Mouse (Mus musculus): Measurements from ENCODE around the gene Gm10563. TPM values are rescaled to one million over a fixed set of nuclear protein-coding genes. Genes with fewer than 3 reads are reported as not detected.
"Not testable (repeated sequence)": the region's sequence is repeated elsewhere in the genome, so short reads cannot be mapped to it uniquely, and the experiment has no call there.

Gene Gm10563
- not detected for total RNA-seq (2021)

- intact Hi-C loops (cut with DNase I); DNase-seq (ENCODE audit: low spot score): not testable (repeated sequence)
Observed at GRCm38 (mm10) chr4:155645308-155645707, at the start of gene Gm10563. Gm10563 (minus strand) TSS chr4:155645408.

DNA sequence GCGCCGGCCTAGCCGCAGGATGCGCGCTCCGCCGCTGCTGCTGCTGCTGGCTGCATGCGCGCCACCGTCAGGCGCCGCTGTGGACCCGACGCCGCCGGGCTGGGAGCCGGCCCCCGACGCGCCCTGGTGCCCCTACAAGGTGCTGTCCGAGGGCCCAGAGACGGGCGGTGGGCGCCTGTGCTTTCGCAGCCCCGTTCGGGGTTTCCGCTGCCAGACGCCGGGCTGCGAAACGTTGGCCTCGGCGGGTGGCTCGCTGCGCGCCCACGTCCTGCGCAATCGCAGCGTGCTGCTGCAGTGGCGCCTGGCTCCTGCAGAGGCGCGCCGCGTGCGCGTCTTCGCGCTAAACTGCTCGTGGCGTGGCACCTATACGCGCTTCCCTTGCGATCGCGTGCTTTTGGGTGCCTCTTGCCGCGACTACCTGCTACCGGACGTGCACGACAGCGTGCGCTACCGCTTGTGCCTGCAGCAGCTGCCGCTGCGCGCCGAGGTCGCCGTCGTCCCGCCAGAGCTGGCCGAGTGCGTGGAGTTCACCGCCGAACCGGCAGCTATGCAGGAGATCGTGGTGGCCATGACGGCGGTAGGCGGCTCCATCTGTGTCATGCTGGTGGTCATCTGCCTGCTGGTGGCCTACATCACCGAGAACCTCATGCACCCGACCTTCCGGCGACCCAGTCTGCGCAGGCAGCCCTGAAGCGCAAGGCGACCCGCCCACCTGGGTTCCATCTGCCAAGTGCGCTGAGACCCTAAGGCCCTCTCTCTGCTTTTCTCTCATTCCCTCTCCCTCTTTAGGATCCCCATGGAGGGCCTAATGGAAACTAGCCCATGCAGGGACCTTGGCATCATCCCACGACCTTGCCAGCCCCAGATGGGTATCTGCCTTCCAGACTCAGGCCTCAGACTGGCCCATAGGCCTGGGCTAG, 49.5 kb upstream of the Gm10563 start:
- peak; percentile 21 for DNase-seq (ENCODE audit: low spot score)
- intact Hi-C loops (cut with DNase I) = no loop called here

DNA sequence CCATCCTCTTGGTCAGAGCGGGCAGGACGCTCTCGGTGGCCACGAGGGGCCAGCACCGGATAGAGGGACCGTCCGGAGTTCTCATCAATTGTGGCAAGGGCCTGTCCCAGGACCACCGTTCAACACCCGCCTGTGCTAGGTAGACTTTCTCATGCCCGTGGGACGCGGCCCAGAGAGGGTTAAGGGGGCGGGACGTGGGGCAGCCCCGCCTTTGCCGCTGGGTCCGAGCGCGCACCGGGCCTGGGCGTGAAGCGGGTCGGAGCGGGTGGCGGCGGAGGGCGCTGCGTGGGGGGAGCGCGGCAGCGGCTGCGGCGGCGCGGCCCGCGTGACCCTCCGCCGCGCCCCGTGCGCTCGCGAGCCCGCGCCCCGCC, 48.9 kb upstream of the Gm10563 start, which contains the start of gene Fndc10:
TSS of gene Fndc10 (plus strand) at position 232 of the 371 bp plus-strand sequence.
- intact Hi-C loops (cut with DNase I) = no loop called here
- peak; percentile 28 for DNase-seq (ENCODE audit: low spot score)

DNA sequence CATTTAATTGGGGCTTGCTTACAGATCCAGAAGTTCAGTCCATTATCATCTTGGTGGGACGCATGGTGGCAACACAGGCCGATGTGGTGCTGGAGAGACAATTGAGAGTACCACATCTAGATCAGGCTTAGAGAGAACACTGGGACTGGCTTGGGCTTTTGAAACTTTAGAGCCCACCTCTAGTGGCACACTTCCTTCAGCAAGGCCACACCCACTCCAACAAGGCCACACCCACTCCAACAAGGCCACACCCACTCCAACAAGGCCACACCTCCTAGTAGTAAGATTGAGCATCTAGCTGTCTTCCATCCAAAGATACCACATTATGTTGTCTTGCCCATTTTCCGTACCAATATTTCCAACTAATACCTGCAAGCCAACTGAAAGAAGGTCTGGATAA, 47.2 kb upstream of the Gm10563 start:
- intact Hi-C loops (cut with DNase I) = no loop called here
- DNase-seq (ENCODE audit: low spot score) = no peak

GRCm38 (mm10) chr4:155690571-155691375, 45.6 kb upstream of the Gm10563 start:
- DNase-seq (ENCODE audit: low spot score) = no peak
- intact Hi-C loops (cut with DNase I) = no loop called here

DNA sequence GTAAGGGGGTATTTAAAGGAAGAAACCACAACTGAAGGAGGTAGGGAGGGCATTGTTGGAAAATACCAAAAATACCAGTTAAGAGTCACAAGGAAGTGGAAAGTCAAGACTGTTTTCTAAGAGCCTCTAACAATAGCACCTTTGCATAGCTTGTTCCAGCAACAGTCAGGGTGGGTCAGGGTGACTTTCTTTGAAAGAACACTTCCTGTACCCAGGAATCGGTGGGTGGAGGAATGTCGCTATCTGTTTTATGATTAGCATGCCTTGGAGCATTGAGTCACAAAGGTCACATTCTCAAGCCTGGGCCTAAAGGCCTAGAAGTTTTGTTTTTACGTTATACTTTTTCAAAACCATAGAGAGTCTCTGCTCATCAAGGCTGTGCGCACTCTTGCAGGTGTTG, 42.6 kb upstream of the Gm10563 start:
- intact Hi-C loops (cut with DNase I); DNase-seq (ENCODE audit: low spot score): not testable (repeated sequence)

- DNase-seq (ENCODE audit: low spot score); intact Hi-C loops (cut with DNase I): not testable (repeated sequence)
Observed at GRCm38 (mm10) chr4:155683670-155684277, 38.6 kb upstream of the Gm10563 start.

DNA sequence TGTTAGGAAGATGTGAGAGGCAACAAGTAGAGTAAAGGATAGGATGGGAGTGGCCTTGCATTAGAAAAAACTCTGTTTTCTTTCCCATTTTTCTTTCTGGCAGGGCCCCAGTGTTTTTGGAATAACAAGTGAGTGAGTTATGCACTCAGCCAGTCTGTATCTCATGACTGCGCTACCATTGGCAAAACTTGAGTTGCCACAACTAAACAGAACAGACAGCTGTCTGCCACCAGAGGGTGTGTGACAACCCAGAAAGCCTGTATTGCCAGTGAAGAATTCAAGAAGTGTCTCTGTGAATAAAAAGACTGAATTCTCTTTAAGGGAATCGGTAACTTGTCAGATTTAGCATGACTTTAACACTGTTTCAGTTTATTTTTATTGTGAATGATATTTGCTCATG, 30.8 kb upstream of the Gm10563 start:
- no peak for DNase-seq (ENCODE audit: low spot score)

DNA sequence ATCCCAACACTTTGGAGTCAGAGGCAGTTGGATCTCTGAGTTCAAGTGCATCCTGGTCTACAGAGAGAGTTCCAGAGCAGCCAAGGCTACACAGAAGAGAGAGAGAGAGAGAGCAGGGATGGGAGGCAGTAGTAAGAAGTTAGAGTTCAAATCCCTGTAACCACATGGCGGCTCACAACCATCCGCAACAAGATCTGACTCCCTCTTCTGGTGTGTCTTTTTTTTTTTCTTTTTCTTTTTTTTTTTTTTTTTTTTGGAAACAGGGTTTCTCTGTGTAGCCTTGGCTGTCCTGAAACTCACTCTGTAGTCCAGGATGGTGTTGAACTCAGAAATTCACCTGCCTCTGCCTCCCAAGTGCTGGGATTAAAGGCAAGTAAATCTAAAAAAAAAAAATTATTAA, 26.9 kb upstream of the Gm10563 start:
- no peak for DNase-seq (ENCODE audit: low spot score)
- intact Hi-C loops (cut with DNase I) = no loop called here

More for the DNA sequence above, 30.8 kb upstream of the Gm10563 start:
- intact Hi-C loops (cut with DNase I) = no loop called here

DNA sequence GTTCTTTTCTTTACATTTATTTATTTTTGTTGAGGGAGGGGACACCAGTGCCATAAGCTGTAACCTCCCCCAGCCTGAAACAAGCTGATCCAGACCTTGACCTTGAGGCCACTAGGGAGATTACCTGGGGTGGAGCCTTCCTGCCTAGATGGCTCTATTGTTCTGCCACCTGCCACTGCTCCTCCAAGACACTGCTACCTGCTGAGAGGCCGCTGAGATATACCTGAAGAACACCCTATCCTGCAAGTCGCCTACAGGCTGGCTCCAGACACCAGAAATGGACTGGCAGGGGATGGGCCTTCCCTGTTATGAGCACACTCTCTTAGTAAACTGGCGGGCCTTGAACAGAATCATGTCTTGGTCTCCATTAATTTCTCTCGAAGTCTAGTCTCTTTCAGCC, 25.0 kb upstream of the Gm10563 start:
- intact Hi-C loops (cut with DNase I) = not testable (repeated sequence)

GRCm38 (mm10) chr4:155669598-155670075, 24.4 kb upstream of the Gm10563 start:
- DNase-seq (ENCODE audit: low spot score) = no peak
- intact Hi-C loops (cut with DNase I) = loop anchor here (5.0 kb wide), 1 partner anchor 42 kb away; no protein-coding TSS in a partner anchor

More for the DNA sequence above, 25.0 kb upstream of the Gm10563 start:
- DNase-seq (ENCODE audit: low spot score) = not testable (repeated sequence)

GRCm38 (mm10) chr4:155668689-155669597, 23.7 kb upstream of the Gm10563 start, which contains the start of gene Mib2:
Mib2 (minus strand) TSS chr4:155669198.
- intact Hi-C loops (cut with DNase I) = loop anchor here (5.0 kb wide), 1 partner anchor 42 kb away; no protein-coding TSS in a partner anchor
- peak; percentile 94 for DNase-seq (ENCODE audit: low spot score)

- no peak for DNase-seq (ENCODE audit: low spot score)
- intact Hi-C loops (cut with DNase I) = loop anchor here (5.0 kb wide), 1 partner anchor 40 kb away; no protein-coding TSS in a partner anchor
Observed at GRCm38 (mm10) chr4:155666903-155667302, 21.7 kb upstream of the Gm10563 start.

DNA sequence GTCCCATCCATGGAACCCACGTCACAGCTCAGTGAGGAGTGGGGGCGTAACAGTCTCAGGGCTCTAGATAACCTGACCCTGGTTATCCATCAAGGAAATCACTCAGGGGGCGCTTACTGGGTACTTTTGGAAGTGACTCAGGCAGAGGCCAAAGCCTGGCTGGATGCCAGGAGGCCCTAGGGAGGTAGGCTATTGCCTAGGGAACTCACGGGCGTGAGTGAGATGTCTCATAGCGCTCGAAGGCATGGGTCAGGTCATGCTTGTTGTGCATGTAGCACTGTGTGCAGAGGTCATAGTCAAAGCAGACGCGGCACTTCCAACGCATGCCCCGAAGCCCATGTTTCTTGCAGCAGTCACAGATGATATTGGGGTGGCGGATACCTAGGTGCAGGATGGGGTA, 15.4 kb upstream of the Gm10563 start:
- DNase-seq (ENCODE audit: low spot score) = no peak
- intact Hi-C loops (cut with DNase I) = no loop called here

DNA sequence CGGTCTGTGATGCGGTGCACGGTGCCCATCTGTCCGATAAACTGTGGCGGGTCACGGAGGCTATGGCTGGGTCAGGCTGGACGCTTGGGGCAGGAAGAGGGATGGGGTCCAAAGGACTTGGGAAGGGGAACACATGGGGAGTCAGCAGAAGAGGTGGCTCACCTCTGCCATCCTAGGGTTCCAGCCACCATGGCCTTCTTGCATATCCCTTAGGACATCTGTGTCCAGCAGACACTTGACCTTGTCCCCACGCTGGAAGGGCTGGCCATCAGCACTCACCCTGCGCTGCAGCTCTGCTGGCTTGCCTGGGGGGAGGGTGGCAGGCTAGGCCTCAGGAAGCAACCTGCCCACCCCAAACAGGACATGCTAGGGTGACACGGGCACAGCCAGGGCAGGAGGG, 13.8 kb upstream of the Gm10563 start:
- no peak for DNase-seq (ENCODE audit: low spot score)
- intact Hi-C loops (cut with DNase I) = no loop called here

GRCm38 (mm10) chr4:155656214-155656751, 11.1 kb upstream of the Gm10563 start:
- no peak for DNase-seq (ENCODE audit: low spot score)
- intact Hi-C loops (cut with DNase I) = no loop called here

DNA sequence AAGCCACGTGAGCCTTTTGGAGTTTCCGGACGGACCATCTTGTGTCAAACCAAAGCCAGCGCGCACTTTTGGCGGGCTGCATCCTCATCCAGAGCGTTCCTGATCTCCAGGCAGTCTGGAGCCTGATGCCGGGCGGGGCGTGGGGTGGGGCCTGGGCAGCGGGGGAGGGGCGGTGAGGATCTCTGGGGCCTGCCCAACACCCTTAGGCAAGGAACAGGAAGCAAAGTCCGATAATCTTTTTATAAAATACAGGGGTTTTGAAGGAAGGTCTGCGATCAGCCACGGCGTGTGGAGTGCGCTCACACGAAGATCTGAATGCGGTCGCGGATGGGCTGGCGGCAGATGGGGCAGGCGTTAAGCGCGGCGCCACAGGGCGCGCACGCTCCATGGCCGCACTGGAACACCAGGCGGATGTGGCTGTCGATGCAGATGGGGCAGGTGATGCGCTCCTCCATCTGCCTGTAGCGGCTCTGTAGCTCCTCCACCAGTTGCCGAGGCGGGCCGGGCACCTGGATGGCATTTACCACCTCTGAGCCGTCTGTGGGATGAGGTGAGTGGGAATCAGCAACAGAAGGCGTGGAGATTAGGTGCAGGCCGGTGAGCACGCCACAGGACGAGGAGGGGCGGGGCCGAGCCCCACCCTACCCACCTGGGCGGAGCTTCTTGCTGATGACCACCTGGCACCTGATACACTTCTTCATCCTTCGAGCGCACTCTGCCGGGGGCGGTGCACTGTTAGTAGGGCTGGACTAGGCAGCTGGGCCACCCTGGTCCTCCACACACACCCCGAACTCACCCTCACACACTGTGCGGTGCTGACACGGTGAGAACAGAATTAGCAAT, 9.5 kb upstream of the Gm10563 start:
- no peak for DNase-seq (ENCODE audit: low spot score)
- intact Hi-C loops (cut with DNase I) = no loop called here

DNA sequence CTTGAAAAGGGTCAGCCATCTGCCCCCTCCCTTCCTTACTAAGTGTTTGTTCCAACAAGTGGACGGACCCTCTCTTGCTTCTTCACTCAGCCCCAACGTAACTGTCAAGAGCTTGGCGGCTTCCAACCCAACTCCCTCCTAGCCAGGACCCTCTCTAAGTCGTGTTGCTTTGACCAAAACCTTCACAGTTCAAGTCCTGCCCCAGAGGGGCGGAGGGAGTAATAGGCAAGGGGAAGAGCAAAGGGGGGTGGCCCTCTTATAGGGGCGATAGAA, 8.9 kb upstream of the Gm10563 start:
- intact Hi-C loops (cut with DNase I) = no loop called here

More for the DNA sequence above, 8.9 kb upstream of the Gm10563 start:
- no peak for DNase-seq (ENCODE audit: low spot score)
